Mouse (Mus musculus): ENCODE measurements around the gene Cbln3. TPM values are rescaled to one million over a fixed set of nuclear protein-coding genes. Genes with fewer than 3 reads are reported as not detected.
A peak's percentile ranks its signal among the peaks of the same experiment; 100 is the strongest.

Gene Cbln3
- under 1 TPM; 0.16 to 0.29 TPM for total RNA-seq (2021)
- long read RNA-seq, experiment 1: 0 reads
- long read RNA-seq, experiment 2: 0 reads

DNA sequence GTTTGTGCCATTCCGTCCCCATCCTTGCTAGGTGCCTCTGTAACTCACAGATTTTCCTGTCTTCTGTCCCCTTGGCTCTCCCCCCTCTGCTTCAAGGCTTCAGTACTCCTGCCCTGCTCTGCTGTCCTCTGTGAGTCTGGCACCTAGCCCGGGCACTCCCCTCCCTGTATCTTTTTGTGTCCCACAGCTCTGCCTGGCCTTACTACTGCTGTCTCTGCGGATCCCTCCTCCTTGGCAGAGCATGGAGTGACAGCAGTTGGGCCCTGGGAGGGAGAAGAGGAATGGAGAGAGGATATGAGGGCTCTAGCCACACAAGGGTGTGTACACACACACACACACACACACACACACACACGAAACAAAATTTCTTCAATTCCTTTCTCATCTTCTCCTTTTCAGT is at the start of gene Cbln3:
Cbln3 (minus strand) TSS at position 227 of the 400 bp plus-strand sequence.
- DNase-seq: peak; percentile 71

GRCm38 (mm10) chr14:55933586-55933985 is 49.4 kb upstream of the Cbln3 start:
- DNase-seq: no peak

- DNase-seq: no peak
Observed at GRCm38 (mm10) chr14:55929263-55929997, 45.2 kb upstream of the Cbln3 start.

DNA sequence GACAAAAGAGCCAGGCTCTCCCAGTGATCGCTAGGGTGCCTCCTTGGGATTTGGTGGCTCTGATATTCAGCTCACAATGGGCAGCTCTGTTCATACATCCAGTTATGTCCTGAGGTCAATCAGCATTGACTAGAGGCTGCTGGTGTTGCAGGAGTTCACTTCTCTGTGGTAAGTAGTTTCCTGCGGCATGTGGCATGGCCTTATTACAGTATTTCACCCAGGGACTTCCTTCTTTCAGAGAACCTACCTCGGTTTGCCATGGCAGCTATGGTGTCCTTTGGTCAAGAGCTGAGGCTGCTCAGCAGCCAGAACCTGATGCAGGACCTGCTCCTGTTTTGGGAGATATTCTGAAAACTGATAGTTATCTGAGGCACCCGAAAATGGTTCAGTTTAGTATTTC is 42.7 kb upstream of the Cbln3 start:
- no peak for DNase-seq

GRCm38 (mm10) chr14:55922475-55923232 is 38.5 kb upstream of the Cbln3 start:
- DNase-seq: no peak

- DNase-seq: peak; percentile 66
Observed at GRCm38 (mm10) chr14:55918240-55919082, 34.3 kb upstream of the Cbln3 start.

DNA sequence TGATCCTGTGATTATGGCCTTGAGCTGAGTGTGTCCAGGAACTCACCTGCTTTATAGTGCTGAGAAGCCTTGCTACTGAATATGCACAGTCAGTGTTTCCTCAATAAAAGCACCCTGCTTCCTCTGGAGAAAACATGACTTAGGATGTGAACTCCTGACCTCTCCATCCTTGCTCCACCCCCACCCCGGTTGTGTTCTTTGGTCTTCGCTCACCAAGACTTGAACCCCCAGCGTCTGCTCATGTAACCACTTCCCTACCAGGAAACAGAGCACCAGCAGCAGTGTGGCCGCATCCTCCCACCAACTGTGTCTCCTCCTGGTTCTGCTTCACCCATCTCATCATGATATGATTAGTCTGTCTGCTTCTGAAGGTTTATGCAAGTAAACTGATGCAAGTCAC is 29.2 kb upstream of the Cbln3 start:
- DNase-seq: no peak

- no peak for DNase-seq
Observed at GRCm38 (mm10) chr14:55905518-55905917, 21.3 kb upstream of the Cbln3 start.

GRCm38 (mm10) chr14:55900414-55900755 is 16.2 kb upstream of the Cbln3 start:
- DNase-seq: peak; percentile 29

- peak; percentile 77 for DNase-seq
Observed at GRCm38 (mm10) chr14:55899701-55900413, 15.7 kb upstream of the Cbln3 start, which contains the start of gene Sdr39u1. Sdr39u1 (minus strand) TSS chr14:55900293.

DNA sequence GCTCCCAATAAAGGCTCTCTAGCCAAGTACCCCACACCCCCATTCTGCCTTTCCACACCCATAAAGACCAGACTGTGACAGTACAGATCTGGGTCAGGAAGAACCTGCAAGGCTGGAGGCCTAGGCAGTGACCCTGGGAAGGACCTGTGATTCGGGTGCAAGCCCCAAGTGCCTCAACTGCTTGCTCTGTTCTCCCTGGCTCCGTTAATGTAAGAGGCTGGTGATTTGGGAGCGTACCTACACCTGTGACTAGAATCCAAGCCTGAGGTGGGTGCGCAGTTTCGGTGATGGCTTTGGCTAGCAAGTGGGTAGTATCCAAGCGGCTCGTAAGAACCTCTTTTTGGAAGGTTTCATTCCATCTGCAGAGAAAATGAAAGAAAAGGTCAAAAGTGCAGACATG is 14.8 kb upstream of the Cbln3 start:
- no peak for DNase-seq

- DNase-seq: no peak
Observed at GRCm38 (mm10) chr14:55897671-55898070, 13.5 kb upstream of the Cbln3 start.

DNA sequence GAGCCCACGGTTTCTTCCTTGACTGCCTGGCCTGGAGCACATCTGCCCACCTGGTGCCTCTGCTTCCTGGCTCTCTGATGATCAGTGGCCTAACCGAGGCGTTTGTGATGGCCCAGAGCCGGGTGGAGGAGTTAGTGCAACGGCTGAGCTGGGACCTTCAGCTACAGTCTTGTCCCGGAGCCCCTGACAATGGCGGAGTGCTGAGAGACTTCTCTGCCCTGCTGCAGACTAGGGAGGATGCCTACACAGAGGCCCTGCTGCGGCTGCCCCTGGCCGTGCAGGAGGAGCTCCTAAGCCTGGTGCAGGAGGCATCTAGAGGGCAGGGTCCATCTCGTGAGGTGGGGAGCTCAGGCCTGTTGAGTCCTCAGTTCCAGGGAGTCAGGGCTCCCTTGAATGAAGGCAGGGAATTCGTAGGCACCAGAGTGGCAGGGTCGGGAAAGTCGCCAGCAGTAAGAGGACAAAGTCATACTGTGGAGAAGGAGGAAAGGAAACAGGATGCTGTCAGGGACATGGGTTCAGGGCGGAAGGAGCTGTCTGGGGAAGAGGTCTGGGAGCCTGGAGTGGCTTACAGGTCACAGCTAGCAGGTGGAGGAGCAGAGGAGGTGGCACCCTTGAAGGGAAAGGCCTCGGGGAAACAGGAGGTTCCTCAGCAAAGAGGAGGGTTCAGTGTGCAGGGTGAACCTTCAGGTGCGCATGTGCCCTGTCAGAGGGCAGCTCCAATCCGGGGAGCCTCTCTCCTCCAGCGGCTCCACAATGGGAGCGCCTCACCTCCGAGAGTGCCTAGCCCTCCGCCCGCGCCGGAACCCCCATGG is 2.6 kb upstream of the Cbln3 start:
- DNase-seq: no peak

DNA sequence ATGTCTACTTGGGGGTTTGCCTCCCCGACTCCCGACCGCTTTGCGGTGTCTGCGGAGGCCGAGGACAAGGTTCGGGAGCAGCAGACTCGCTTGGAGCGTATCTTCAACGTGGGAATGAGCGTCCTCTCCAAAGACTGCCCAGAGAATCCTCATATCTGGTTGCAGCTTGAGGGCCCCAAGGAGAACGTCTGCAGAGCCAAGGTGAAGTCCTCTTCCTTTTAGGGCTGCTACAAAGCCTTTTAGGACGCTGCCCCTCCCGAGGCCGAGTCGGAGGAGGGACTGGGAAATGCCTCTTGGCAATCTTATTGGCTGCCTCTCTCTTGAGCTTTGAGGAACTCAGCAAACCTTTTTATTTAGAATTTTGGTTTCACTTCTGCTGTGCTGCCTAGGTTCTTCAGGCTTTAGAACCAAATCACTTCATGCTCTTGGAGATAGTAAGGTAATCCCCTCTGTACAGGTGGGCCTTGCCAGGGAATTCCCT is 1.6 kb upstream of the Cbln3 start:
- DNase-seq: peak; percentile 50

DNA sequence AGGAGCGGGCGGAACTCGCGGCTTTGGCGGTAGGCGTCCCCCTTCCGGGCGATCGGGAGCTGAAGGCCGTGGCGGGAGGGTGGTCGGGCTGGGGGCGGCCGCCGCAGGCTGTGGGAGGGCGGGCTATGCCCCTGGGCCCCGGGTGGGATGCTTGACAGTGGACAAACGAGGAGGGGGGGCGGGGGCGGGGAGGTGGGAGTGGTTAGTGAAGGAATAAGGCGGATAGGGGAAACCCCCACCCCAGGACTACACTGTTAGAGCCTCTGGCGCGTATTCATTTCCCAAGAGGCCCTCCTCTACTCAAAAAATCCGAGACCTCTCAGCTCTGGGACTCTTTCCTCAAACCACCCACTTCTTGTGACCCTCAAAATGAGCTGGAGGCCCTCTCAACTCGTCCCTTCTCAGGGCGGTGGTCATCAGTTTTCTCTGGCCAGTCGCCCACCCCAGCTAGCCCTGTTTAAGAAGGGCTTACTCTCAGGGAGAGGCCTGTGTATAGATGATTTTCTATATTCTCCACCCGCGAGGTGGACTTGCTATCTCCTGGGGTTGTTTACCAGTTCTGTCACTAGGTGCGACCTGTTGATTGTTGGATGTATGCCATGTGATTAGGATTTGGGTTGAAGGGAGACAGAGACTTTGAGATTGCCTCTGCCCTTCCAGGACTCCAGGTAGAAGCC is 1.1 kb upstream of the Cbln3 start:
- DNase-seq: no peak

- peak; percentile 89 for DNase-seq
Observed at GRCm38 (mm10) chr14:55884713-55885113, 521 bp upstream of the Cbln3 start, which contains the start of gene Khnyn. Khnyn (plus strand) TSS chr14:55884947.

GRCm38 (mm10) chr14:55883663-55884062 is 529 bp downstream of the Cbln3 start:
- no peak for DNase-seq

DNA sequence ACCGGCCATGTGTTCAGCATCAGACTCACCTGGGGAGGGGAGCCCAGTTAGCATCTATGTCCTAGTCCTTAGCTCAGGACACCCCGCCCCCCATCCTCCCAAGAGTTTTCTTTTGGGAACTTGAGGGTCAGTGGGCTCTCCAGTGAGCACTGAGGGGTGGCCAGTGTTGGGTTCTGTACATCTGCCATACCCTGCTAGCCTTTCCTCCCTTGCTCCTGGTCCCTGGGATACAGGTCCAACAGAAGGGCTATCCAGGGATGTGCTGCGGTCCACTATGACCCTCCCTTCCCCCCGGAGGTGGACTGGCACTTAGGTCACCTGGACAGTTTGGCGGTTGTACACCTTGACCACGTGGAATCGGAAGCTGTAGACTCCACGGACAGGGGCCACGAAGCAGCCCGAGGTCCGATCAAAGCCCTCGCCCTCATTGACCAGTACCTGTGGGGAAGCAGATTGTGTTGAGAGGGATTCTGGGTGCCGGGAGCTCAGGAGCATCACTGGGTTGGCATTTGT is 987 bp downstream of the Cbln3 start:
- no peak for DNase-seq

DNA sequence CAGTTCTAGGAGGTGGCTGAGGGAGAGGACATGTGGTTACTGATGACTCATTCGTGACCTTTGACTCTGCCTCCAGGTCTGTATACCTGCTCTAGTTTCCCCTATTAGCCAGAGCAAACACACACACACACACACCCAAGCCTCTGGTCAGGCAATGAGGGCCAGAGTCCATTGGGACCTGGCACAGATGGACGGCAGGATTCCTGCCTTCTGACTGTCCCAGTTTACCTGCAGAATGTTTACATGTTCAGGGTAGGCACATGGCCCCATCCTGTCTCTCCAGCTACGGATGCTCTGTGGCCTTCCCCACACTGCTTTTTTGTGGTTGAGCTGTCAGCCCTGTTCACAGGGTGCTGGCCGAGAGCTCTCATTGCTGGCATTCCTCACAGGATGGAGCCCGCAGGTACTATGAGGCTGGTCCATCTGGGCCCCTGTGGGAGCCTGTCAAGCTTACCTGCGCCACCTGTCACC is 2.0 kb downstream of the Cbln3 start:
- no peak for DNase-seq

DNA sequence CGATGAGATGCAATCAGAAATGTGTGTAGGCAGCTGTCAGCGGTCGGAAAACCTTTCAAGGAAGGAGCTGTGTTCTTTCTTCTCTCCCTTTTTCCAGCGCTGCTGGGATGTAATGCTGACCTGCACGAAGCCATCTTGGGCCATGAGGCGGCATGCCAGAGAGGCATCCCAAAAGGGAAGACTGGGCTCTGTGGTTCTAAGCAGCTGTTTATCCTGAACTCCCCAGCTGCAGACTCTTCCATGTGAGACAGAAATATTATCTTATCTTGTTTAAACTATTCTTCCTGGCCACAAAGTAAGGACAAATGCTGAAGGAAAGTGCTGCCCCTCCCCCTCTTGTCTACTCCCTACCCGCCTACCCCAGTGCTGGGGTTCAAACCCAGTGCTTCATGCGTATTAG is 3.2 kb downstream of the Cbln3 start:
- no peak for DNase-seq
